Mouse (Mus musculus) adipocyte (in vitro differentiated cells): Measurements from ENCODE around the gene Gm11060.

ENCODE experiments used
- DNase-seq: peaks from one replicate; pipeline ENCODE4 v3.0.0-alpha.2; 2016; ENCODE audit warnings: low spot score

Gene Gm11060

DNA sequence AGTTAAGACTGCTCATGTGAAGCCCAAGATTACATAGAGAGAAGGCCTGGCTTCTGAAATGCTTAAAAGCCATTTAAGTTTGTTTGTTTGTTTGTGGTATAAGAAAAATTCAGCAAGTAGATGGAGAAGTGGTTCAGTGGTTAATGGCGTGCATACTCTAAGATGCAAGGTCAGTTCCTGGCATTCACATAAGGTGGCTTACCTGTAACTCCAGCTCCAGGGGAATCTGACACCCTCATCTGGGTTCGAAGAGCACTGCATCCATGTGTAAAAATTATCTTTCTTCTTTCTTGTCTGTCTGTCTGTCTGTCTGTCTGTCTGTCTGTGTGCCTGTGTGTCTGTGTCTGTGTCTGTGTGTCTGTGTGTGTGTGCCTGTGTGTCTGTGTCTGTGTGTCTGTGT, at the start of gene Gm11060:
TSS of gene Gm11060 (plus strand) at position 301 of the 400 bp plus-strand sequence.
- no peak for DNase-seq

DNA sequence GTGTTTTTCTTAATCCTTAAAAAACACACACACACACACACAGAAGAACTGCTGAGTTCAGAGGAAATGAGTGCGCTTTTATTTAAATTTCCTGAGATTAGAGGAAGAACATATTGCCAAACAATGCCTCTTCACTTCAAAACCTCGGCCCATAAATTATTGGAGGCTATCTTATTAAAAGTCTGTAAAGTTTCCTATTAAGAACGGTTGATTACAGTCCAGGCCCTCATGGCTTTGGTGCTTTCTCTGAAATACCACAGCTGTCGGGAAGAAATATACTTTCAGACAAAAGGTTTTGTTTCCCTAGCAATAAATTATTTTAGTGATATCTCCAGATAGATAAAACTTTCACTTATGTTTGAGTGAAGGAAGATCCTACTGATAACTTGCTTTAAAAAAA, 48.7 kb upstream of the Gm11060 start:
- DNase-seq = no peak

DNA sequence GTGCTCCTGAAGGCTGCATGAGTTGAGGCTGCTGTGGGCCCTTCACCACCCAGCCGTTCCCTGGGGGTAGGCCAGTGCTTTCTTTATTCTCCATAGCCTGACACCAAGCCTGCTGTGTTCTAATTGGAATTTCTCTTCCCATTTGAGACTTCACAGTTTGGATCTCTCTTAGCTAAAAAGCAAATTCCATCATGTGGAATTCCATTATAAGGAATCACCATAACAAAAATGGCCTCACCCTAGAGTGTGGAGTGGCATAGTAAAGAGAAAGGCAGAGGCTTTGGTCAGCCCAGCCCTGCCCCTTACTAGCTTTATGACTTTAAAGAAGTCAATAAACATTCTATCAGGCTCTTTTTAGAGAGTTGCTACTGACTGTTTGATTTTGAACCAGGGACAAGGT, 43.5 kb upstream of the Gm11060 start:
- no peak for DNase-seq

DNA sequence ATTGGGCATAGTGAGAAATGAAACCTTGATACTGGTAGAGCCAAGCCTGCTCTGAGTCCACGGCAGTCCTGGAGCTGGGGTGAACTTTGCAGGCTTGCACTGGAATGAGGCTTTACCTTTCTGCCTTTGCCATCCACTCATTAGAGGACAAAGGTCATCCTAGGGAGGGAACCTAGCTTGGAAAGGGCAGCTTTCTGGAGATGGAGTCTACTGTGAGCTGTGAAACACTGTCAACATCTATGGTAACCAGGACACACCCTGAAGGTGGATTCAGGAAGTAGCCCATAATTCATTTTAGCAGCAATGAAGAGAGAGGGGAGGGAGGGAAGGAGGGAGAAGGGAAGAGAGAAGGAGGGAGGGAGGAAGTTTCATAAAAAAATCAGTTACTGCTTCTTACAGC, 36.3 kb upstream of the Gm11060 start:
- DNase-seq = no peak

DNA sequence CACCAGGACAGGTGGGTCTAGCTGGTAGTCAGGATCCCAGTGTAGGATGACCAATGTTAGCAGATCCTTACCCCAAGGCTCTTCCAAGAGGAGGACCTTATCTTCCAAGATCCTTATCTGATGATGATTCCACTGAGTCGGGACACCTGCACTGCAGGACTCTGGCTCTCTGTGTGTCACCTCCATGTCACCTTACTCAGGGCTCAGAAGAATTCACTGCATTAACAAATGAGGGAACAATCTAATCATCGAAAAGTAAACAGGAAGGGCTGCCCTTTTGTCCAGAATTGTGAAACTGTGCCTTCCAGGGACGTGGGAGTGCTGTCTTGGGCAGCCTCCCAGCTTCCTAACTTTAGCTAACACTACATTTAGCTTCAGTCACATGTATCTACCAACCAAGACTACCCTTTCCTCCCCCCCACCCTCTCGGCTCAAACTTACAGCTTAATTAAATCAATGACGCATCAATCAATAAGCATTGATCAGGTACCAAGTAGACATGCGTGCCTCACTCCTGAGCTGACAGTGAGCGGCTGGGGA, 33.2 kb upstream of the Gm11060 start:
- peak; percentile 88 for DNase-seq

DNA sequence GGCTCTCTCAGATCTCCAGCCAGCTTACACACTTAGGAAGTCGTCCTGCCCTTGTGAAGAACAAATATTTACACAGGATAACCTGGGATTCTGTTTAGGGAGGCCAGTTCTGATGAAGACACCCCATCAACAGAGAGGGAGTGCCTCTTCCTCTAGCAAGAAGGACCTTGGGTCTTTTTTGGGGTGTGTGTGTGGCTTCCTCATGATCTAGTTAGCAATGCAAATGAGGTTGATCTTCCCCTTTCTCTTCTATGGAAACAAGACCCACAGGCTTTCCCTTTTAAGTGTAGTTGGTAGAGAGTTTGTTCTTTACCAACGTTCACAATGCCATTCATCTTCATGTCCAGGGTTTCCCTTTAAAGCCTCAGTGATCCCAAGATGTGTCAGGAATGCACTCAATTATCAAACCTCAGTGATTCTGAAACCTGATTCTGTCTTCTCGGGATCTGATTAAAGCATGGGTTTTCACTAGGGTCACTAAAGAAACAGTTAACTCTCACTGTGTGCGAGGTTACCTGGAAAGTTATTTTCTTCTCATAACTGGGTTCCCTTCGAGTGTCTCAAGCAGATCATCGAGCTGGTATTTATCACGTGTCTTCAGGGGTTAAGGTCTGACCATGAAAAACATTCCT, 29.0 kb upstream of the Gm11060 start:
- no peak for DNase-seq

DNA sequence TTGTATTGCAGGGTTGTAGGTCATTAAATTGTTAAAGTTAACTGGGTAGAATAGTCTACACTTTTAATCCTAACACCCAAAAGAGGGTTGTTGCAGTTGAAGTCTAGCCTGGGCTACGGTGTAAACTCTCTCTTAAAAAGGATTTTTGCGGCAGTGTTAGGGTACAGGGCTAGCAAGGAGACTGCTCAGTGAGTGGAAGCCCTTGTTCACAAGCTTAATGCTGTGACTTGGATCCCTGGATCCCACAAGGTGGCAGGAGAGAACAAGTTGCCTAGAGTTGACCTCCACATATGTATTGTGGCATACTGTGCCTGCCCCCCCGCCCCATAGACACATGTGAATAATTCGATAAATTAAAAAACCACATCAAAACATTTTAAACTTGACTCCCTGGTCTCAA, 19.3 kb upstream of the Gm11060 start:
- DNase-seq = peak; percentile 56

DNA sequence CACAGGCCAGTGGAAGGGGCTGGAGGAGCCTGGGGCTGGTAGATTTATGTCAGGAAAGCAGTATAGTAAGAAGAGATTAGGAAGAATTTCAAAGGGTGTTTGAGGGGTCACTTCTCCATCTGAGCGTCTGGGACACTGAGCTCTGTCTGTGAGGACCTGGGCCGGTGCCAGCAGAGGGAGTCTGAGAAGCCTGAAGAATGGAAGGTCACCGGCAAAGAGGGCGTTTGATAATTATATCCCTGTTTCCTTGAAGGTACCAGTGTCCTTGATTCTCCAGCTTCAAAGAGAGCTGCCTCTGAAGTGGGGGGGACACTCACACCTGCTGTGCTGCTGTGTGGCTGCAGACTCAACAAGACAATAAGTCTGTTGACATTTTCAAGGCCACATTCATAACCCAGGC, 17.6 kb upstream of the Gm11060 start:
- no peak for DNase-seq

DNA sequence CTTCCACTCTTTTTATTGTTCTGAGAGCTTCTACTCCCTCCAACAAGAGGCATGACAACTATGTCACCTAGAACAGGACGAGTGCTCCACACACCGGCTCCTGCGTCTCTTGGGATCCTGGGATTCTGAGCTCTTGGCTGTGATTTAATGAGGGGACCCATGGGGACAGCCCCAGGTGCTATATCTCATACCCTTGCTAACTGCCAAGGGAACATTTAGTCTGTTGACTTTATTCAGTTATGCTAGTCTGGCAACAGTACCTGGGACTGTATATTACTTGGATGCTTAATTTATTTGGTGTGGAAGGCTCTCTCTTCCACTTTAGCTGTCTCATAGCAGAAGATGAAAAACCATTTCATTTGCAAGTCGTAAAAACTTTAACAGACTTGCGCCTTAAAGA, 16.0 kb upstream of the Gm11060 start:
- DNase-seq = no peak

DNA sequence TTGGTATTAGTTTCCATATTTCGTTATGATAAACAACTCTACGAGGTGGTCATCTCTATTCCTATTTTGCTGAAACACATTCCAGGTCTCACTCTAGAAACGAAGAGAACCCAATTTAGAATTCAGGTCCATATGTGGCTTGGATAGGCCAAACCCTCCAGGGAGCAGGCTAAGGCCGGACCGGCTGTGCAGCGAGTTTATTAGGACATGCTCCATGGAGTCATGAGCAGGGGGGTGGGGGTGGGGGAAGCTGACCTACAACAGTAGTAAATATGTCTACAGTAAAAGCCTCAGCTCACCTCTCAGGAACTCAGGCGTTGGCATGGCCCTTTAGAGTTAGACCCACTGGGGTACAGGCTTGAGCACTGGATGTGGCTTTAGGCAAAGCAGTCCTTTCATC, 14.7 kb upstream of the Gm11060 start:
- no peak for DNase-seq

DNA sequence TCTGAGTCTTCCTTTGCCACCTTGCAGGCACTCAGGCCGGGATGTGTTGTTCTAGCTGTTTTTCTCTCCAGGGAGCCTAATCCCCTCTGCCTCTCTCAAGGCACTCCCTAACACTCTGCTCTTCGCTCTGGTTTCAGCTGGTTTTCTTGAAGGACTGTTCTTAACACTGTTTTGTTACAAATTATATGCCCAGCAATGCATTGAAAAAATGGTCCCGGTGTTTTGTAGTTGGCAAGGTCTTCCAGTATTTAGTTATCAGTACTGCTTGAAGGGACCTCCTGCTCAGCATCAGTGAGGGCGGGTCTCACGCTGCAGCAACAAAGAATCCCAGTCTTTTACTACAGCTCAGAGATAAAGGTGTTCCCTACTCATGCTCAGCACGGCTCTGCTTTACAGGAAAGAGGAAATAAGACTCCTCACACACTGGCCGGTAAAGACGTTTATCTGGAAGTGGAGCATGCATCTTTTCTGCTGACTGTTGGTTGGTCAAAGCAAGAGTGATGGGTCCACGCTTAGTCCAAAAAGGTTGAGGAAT, 9.5 kb upstream of the Gm11060 start:
- DNase-seq = no peak

DNA sequence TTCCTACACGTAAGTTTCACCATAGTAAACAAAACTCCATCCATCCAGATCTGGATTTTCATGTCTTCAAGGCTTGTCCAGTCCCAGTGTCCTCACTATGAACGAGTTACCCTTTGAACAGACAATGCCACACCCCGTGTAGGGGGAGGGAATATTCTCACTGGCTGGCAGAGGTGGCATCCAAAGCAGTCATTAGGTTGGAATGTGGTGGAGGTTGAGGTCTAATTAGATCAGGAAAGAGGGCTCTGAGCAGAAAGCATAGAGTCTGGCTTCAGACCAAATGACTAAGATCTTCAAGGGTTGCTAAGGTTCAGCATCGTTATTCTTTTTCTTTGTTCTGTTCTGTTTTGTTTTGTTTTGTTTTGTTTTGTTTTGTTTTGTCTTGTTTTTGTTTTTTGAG, 7.8 kb upstream of the Gm11060 start:
- DNase-seq = no peak

DNA sequence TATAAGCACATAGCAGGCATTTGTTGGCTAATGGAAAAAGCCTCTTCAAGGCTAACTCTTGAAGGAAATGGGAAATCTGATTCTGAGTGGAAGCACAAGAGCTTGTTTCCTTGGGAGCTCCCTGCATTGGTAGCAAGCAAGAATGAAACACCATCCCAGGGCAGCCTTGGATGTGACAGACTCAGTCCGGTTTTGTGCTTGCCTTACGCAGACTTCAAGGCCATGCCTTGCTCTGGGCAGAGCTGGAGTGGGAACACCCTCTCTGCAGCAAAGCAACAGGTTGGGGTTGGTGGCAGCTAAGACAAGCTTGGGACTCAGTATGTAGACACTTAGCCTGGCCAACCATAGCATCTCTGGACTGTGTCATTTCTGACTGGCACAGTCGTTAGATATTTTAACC, 5.7 kb upstream of the Gm11060 start:
- DNase-seq = no peak

DNA sequence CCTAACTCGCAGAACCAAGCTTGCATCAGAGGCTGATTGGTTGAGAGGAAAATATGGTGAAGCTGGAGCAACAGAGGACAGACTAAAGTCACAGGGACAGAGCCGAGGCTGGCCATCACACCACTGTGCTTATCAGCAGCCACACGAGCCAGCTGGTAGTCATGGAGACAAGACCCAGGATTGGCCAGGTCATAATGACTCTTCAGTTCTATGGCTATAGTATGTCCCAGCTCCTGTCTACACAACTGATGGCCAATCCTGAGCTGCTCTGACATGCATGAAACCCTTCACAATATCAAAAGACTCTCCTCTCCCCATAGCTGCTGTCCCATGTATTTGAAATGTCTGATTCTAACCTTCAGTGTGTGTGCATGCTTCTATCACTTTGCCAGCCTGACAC, 3.8 kb upstream of the Gm11060 start:
- DNase-seq = no peak

DNA sequence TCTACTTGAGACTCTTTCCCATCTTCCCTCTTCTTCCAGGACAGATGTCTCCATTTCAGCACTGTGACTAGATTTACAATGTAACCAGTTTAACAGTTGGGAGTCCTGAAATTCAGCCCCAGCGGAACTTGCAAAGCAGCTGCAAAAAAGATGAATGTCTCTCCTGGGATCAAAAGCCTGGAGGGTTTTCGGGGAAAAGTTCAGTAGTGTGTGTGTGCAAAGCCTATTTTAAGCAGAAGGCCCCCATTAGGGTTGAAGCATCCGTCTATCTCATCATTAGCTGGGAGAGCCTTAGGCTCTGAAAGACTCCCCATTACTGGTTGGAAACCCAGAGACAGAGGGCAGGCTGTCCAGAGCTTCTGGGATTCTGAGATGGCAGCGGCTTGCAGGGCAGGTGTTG, 2.7 kb upstream of the Gm11060 start:
- DNase-seq = peak; percentile 28

DNA sequence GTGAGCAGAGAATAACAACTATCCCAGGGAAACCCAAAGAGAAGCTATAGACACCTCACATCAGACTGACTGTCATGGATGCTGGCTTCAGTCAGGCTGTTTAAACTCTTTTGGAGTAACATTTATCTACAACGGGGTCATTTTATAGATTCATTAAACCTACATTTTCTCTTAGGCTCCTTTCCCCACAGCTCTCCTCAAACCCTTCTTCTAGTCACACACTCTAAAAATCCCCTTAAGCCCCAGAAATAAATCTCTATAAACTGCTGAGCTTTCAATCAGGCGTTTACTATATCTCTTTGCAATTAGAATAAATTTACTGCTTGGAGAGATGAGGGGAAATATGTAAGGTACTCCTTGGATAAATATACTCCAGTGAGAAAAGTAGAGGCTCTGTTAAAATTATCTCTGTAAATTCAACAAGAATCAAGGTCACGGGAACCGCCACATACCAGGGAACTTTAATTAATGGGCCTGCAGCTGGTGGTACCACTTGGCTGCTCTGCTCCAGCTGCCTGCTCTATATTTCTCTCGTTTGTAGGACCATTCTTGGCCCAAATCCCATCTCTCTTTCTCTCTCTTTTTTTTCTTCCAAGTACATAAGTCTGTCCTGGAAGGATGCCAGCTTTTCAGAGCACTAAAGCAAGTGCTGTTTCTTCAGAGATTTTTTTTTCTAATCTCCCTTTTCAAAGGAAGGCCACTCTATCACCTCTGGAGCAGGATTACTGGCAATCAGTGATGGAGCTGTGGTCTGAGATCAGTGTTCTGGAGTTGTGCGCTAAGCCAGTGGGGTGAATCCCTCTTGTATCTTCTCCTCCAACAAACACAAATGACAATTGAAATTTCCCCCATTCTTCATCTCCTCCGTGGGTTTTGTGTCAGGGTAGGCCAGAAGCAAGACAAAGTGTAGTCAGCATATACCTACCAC, 2.0 kb upstream of the Gm11060 start:
- peak; percentile 64 for DNase-seq

DNA sequence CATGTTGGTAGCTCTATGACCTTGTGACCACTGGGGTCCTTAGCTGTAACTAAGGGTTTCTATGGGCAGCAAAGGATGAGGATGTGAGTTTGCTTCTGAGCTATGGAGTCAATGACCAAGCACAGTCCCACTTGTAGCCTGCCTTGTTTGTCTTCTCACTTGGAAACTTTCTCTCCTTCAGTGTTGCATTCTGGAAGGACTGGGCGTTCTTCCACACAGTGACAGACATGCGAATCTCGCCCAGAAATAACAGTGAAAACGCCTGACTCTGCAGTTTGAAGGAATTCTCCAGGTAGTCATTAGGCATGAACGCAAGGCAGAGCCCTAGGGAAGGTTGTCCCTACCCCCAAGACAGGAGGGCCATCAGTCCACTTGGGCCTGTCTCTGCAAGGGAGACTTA, 827 bp upstream of the Gm11060 start:
- peak; percentile 64 for DNase-seq

DNA sequence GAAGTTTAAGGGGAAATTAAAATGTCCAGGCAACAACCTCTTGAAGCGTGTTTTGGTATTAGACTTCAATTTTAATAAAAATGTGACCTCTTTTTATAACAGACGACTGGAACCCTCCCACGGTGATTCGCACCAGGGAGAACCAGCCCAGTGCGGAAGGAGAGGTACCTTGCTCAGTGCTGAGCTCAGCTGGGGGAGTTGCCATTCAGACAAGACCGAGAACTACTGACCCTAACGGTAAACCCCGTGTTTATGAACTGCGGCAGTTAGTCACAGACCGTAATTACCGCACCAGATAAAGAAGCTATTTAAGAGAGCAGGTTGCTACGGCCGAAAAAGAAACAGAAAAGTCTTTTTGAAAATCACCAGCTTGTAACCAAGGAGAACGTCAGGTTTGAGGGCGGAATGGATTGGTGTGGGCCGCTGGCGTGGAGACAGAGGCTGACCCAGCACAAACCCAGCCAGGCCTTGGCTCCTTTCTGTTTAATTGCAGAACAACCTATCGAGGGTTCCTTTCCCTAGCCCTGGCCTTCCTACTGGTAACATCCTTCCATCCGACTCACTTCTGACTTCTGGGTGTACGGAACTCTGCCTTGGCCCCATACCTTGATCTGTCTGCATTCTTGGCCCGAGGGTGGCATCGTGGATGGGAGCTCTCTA, 5.6 kb downstream of the Gm11060 start:
- no peak for DNase-seq

DNA sequence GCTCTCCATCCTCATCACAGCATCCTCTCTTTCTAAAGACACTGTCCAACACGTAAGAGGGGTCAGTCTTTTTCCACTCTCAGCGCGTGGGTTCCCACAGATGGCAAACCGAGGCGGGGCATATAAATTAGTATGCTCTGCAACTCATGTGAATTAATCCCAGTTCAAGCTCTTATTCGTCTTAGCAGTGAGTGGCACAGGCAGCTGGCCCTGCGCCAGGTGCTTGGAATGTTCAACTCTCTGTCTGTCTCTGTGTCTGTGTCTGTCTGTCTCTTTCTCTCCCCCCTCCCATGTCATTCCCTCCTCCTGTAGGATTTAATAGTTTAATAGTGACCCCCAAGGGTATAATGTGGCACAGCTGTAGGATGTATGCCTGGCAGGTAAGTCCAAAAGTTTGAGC, 7.6 kb downstream of the Gm11060 start:
- DNase-seq = no peak

DNA sequence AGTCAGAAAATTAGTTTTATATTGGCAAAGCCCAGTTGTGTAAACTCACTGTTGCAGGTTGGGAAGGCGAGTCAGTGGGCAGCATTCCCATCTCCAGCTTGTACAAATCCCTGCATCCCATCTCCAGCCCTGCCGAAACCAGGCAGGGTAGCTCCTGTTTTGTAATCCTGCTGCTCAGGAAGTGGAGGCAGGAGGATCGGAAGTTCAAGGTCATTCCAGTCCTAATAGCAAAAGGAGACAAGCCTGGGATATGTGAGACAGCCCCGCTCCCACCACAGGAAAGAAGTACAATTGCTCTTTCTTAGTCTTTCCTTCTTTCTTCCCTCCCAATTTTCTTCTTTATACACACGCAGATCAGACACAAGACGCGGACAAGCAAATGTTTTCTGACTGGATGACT, 8.7 kb downstream of the Gm11060 start:
- no peak for DNase-seq

DNA sequence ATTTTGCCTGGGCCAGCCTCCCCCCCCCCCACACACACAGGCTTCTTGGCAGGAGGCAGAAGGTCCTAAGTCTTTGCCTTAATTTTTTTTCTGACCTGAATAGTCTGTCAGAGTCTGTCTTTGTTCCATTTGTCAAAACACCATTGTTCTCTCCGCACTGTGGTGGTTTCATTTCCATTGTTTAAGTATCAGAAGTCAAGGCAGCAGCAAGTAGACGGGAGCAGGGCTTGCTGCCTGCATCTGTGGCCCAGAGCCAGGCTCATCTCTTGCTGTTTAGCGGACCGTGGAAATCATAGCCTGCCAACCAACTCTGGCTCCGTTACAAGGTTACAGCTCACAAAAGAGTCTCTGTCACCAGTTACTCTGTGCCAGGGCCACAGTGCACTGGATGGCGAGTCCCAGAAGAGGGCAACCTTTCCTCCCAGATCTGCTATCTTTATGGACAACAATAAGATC, 16.9 kb downstream of the Gm11060 start:
- peak; percentile 100 for DNase-seq

DNA sequence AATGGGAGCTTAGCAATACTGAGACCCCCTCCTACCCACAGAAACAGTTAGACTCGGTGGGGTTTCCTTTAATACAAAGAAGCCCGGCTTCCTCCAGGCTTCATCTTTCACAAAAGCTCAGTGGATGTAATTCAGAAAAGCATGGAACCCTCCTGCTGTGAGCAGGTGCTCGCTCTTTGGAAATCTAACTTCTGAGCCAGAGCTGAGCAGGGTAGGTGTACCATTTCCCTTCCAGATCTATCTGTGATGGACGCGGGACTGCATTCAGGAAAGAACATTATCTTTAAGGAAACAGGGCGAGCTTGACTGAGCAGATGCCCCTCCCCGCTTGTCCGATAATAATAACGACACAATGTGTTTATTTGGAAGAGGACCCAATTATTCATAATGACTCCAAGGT, 22.3 kb downstream of the Gm11060 start:
- DNase-seq = no peak
